Mouse (Mus musculus) G1E (cell line): Measurements from ENCODE around the gene Duxbl1. TPM values are rescaled to one million over a fixed set of nuclear protein-coding genes. Genes with fewer than 3 reads are reported as not detected.
"Not testable (repeated sequence)": the region's sequence is repeated elsewhere in the genome, so short reads cannot be mapped to it uniquely, and the experiment has no call there.

Experiments
- ATAC-seq: 2 replicates; pipeline ENCODE4 v1.8.0; 2016; ENCODE audit warnings: mild to moderate bottlenecking; ENCODE audit not compliant: insufficient number of reproducible peaks, poor library complexity, low FRiP score, severe bottlenecking; ENCODE audit errors: extremely low read depth
- DNase-seq: peaks from one replicate; pipeline ENCODE4 v3.0.0; 2012; ENCODE audit warnings: low spot score
- H3K27me3 ChIP-seq: 2 replicates; pipeline ENCODE4 v1.6.1; 2012; ENCODE audit warnings: mild to moderate bottlenecking, low read length, inconsistent platforms; ENCODE audit not compliant: insufficient read depth
- H3K36me3 ChIP-seq: replicated peaks from 2 replicates; pipeline ENCODE3; 2012; ENCODE audit warnings: mild to moderate bottlenecking, inconsistent platforms
- H3K4me1 ChIP-seq: 2 replicates; pipeline ENCODE4 v1.6.1; 2012; ENCODE audit warnings: low read depth, low read length, inconsistent platforms, mixed read lengths; ENCODE audit not compliant: insufficient read depth
- H3K4me3 ChIP-seq: 2 replicates; pipeline ENCODE4 v1.5.1; 2012; ENCODE audit warnings: low read depth, mild to moderate bottlenecking, inconsistent platforms, low read length, moderate library complexity, mixed read lengths
- H3K9me3 ChIP-seq: replicated peaks from 2 replicates; pipeline ENCODE4 v1.6.1; 2012; ENCODE audit warnings: inconsistent platforms
- polyA plus RNA-seq: library from polyadenylated mRNA; stranded (reverse); fragments of >175 nt; gene quantifications from 2 replicates; pipeline ENCODE4 v1.2.3, GENCODE M21; 2012
- total RNA-seq, 2 experiments: library from RNA; stranded (forward) in 1 of 2; stranded (reverse) in 1 of 2; fragments of 200-1000 nt in 1 of 2; fragments of >200 nt in 1 of 2; fragmentation: Nextera tagmentation in 1 of 2; gene quantifications; 2 replicates each; pipeline ENCODE4 v1.2.3; 2014 to 2017

Duxbl1 gene
- total and polyA plus RNA-seq, 3 experiments, result 0.16 TPM; not detected in 2

- H3K27me3 ChIP-seq, H3K4me1 ChIP-seq, DNase-seq, ATAC-seq, H3K9me3 ChIP-seq, H3K4me3 ChIP-seq, H3K36me3 ChIP-seq: not testable (repeated sequence)
These were observed 56.0 kb downstream of the Duxbl1 start for GRCm38 (mm10) chr14:26034364-26034763.

DNA sequence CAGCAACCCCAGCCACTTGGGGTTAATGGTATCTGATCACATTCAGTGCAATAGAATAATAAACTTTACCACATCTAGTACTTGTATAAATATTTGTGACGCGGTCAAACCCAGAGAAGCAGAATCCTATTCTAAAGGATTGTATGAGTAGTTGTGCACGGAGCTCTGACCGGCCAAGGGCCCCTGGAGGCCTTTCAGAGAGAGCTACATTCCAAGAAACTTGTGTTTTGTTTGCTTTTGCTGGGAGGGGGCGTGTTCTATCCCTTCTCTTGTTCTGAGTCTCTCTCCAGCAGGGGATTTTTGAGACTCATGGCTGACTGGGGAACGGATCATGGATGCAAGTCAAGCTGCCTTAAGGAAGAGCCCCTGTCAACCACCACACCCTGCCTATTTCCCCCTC lies 57.1 kb downstream of the Duxbl1 start:
- DNase-seq, H3K9me3 ChIP-seq, H3K4me3 ChIP-seq, H3K4me1 ChIP-seq, ATAC-seq, H3K36me3 ChIP-seq, H3K27me3 ChIP-seq: not testable (repeated sequence)

Other genes with a start within 250 kb of the Duxbl1 start
- gene Zcchc24, start 209.5 kb upstream of the Duxbl1 start, total RNA-seq (2014; fragmentation: Nextera tagmentation), result not detected in 2 replicates
- under 0.01 and 0.05 TPM in 2 replicates for gene Zcchc24, start 209.5 kb upstream of the Duxbl1 start, total RNA-seq (2017)
- not detected in 2 replicates for gene Zcchc24, start 209.5 kb upstream of the Duxbl1 start, polyA plus RNA-seq
- gene Anxa11, start 136.4 kb upstream of the Duxbl1 start, total RNA-seq (2014; fragmentation: Nextera tagmentation), result 22.8 and 24.7 TPM in 2 replicates
- gene Anxa11, start 136.4 kb upstream of the Duxbl1 start, total RNA-seq (2017), result 3.3 and 4.5 TPM in 2 replicates
- gene Anxa11, start 136.4 kb upstream of the Duxbl1 start, polyA plus RNA-seq, result 51.5 and 57.7 TPM in 2 replicates
- not detected in 2 replicates for gene Plac9a, start 75.5 kb upstream of the Duxbl1 start, total RNA-seq (2014; fragmentation: Nextera tagmentation)
- not detected in 2 replicates for gene Plac9a, start 75.5 kb upstream of the Duxbl1 start, total RNA-seq (2017)
- not detected in 2 replicates for gene Plac9a, start 75.5 kb upstream of the Duxbl1 start, polyA plus RNA-seq
- 2.9 and 6.5 TPM in 2 replicates for gene Tmem254a, start 50.9 kb upstream of the Duxbl1 start, total RNA-seq (2014; fragmentation: Nextera tagmentation)
- 1.5 and 1.6 TPM in 2 replicates for gene Tmem254a, start 50.9 kb upstream of the Duxbl1 start, total RNA-seq (2017)
- gene Tmem254a, start 50.9 kb upstream of the Duxbl1 start, polyA plus RNA-seq, result 0.44 TPM in 2 replicates
- not detected in 2 replicates for gene Cphx1, start 40.3 kb upstream of the Duxbl1 start, total RNA-seq (2014; fragmentation: Nextera tagmentation)
- 0.44 TPM in 1 of 2 replicates, not detected in the other for gene Cphx1, start 40.3 kb upstream of the Duxbl1 start, total RNA-seq (2017)
- not detected in 2 replicates for gene Cphx1, start 40.3 kb upstream of the Duxbl1 start, polyA plus RNA-seq
- not detected in 2 replicates for gene Gm9780, start 64.1 kb downstream of the Duxbl1 start, total RNA-seq (2014; fragmentation: Nextera tagmentation)
- not detected in 2 replicates for gene Gm9780, start 64.1 kb downstream of the Duxbl1 start, total RNA-seq (2017)
- gene Gm9780, start 64.1 kb downstream of the Duxbl1 start, polyA plus RNA-seq, result not detected in 2 replicates
- 3.3 TPM in 1 of 2 replicates, not detected in the other for gene Tmem254c, start 88.8 kb downstream of the Duxbl1 start, total RNA-seq (2014; fragmentation: Nextera tagmentation)
- 6.0 and 8.6 TPM in 2 replicates for gene Tmem254c, start 88.8 kb downstream of the Duxbl1 start, total RNA-seq (2017)
- 2.9 TPM in 2 replicates for gene Tmem254c, start 88.8 kb downstream of the Duxbl1 start, polyA plus RNA-seq
- gene Cphx2, start 102.9 kb downstream of the Duxbl1 start, total RNA-seq (2014; fragmentation: Nextera tagmentation), result not detected in 2 replicates
- gene Cphx2, start 102.9 kb downstream of the Duxbl1 start, total RNA-seq (2017), result not detected in 2 replicates
- not detected in 2 replicates for gene Cphx2, start 102.9 kb downstream of the Duxbl1 start, polyA plus RNA-seq
- not detected in 2 replicates for gene Cphx3, start 103.7 kb downstream of the Duxbl1 start, total RNA-seq (2014; fragmentation: Nextera tagmentation)
- not detected in 2 replicates for gene Cphx3, start 103.7 kb downstream of the Duxbl1 start, total RNA-seq (2017)
- not detected in 2 replicates for gene Cphx3, start 103.7 kb downstream of the Duxbl1 start, polyA plus RNA-seq
- gene Duxbl2, start 139.8 kb downstream of the Duxbl1 start, total RNA-seq (2014; fragmentation: Nextera tagmentation), result not detected in 2 replicates
- gene Duxbl2, start 139.8 kb downstream of the Duxbl1 start, total RNA-seq (2017), result not detected in 2 replicates
- gene Duxbl2, start 139.8 kb downstream of the Duxbl1 start, polyA plus RNA-seq, result not detected in 2 replicates
- gene Plac9b, start 203.9 kb downstream of the Duxbl1 start, total RNA-seq (2014; fragmentation: Nextera tagmentation), result not detected in 2 replicates
- 0.11 TPM in 1 of 2 replicates, not detected in the other for gene Plac9b, start 203.9 kb downstream of the Duxbl1 start, total RNA-seq (2017)
- gene Plac9b, start 203.9 kb downstream of the Duxbl1 start, polyA plus RNA-seq, result not detected in 2 replicates
- gene Tmem254b, start 228.5 kb downstream of the Duxbl1 start, total RNA-seq (2014; fragmentation: Nextera tagmentation), result 1.5 TPM in 1 of 2 replicates, not detected in the other
- 0.66 and 2.6 TPM in 2 replicates for gene Tmem254b, start 228.5 kb downstream of the Duxbl1 start, total RNA-seq (2017)
- 0.63 TPM in 1 of 2 replicates, not detected in the other for gene Tmem254b, start 228.5 kb downstream of the Duxbl1 start, polyA plus RNA-seq